Mouse (Mus musculus): ENCODE data around the gene Wnt7b. TPM values are rescaled to one million over a fixed set of nuclear protein-coding genes. Genes with fewer than 3 reads are reported as not detected.

Wnt7b gene
- total RNA-seq, 2 experiments from 2014 or later, result 0.18 to 0.27 TPM

DNA sequence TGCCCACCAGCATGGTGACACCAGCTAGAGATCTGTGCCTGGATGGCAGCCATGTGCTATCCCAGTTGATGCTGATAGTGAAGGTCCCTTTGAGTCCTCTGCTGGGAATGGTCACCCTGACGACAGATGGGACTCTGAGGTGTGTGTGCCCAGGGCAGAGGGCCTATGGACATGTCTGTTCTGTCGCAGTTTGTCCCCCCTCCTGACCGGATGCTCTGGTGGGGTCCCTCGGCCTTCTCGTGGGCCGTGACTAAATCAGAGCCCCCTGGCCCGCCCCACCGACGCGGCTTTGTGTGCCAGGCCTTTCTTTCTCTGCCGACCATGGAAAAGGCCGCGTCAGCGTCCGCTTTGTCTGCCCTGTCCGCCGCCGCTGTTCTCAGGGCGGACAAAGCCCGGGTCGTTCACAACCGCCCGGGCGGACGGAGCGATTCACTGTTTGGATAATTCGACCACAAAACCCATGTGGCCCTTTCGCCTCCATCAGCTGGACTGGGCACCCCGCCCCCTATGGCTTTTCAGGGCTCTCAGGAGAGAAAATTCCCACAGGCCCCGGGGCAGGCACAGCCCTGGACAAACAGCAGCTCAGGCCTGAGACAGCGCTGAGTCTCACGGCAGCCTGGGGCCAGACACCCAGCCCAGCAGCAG, 74.8 kb downstream of the Wnt7b start:
- no peak for DNase-seq

DNA sequence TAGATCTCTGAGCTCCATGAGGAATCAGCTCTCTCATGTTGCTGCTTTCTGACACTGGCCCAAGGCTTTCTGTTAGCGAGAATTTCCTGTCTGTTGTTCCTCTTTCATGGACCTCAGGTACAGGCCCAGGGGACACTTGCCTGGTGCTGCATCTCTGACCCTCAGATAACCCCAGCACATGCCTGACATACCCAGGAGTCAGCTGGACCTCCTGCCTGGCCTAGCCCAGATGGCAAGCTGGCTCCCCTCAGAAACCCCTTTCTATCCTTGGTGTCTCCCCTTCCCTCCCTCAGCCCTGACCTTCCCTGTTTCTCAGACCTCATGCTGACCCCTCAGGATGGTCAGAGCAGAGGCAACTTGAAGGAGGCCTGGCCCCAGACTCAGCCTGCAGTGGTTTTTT, 75.6 kb downstream of the Wnt7b start:
- no peak for DNase-seq

DNA sequence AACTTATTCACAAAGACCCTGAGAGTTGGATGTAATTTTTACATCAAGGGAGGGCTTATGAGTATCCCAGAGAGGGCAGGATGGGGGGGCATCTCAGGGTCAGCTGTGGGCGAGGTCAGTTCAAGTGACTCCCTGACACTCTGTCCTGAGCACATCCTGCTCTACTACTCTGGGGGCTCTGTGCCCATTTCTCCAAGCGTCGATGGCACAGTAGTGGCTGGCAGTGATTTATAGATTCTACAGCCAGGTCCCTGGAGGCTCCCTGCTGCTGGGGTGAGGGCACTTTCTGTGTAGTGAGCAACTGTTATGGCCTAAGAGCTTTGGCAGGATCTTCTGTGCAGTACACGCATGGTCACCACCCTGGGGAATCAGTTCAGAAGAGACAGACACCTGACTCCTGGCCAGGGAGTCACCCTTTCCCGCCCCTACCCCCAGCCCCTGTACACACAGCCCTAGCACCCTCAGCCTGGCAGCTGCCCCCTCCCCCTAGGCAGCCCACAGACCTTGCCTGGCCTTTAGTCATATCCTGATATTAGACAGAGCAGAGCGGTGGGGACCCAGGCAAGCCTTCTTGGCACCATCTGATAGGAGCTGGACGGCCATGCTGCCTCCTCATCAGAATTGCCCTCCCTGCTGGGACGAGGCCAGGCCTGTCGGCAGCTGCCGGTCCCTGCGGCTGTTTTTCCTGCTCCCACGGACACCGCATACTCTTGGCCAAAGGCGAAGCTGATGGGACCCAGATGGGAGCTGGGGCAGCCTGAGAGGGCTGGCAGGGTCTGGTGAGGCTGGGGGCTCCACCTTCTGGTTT, 77.0 kb downstream of the Wnt7b start:
- peak; percentile 80 for DNase-seq

DNA sequence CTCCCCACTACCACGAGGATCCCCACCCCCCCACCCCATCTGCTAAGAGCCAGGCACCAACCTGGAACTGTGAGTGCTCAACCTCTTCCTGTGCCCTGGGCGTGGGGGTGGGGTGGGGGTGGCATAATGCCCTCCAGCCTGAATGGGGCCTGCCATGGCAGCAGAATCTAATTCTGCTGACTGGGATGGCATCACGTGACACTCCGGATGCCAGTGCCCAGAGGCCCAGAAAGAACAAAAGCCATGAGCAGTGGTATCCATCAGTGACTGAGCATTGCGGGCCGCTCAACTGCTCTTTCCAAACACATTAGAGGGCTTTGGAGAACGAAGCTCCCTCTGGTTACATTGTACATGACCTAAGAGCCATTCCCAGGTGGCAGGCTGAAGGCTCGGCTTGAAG, 79.1 kb downstream of the Wnt7b start, which contains the start of gene 7530416G11Rik:
Gene 7530416G11Rik (minus strand): TSS at position 101 of the 400 bp plus-strand sequence.
- DNase-seq, result no peak

DNA sequence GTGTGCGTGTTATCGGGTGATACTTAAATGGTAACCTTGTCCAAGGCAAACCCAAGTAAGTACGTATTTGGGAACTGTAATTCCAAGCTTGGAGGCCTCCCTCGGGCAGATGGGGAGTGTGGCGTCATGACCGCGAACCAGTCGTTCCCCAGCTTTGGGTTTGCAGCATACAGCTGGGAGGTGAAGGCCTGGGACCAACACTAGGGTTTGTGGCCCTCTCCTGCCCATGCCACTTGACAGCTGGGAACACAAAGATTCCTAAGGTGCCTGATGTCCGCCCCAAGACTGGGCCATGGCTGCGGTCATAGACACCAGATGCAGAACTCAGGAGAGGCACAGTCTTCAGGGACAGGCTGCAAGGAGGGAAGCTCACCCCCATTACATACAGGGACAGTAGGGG, 82.0 kb downstream of the Wnt7b start:
- no peak for DNase-seq

DNA sequence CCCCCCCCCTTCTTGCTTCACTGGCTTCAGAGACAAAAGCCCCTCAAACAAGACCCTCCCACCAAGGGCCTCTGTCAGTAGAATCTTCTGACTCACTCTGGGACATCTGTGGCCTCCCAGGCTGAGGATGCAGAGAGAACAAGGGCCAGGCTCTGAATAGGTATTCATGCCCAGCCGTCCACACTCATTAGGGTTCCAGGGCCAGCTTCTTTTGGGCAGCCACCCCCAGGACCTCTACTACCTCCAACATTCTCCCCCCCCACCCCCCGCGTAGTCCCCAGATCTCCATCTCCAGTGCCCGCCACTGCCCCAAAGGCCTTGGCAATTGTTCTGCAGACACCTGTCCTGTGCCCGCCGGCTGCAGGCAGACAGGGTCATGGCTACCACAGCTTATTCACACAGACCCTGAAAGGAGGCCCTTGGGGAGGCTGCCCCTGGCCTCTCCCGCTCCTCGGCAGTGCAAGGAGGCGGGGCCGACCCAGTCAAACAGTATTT, 84.2 kb downstream of the Wnt7b start:
- DNase-seq, result no peak

DNA sequence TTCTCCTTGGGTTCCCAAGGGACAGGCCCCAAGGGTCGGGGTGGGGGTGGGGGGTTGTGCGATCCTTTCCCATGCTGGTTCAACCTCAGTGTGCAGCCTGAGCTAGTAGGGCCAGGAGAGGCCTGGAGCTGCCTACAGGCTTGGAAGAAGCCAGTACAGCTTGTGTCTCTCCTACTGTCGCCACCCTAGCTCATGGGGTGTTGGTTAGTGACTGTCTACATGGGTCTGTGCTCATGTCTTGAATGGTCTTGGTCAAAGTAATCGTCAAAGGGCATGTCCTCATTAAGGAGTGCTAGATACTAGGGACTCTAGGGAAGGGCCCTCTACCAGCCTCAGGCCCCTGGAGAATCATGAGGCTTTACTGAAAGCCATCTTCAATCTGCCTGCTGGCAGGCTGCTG, 84.7 kb downstream of the Wnt7b start:
- DNase-seq, result no peak

DNA sequence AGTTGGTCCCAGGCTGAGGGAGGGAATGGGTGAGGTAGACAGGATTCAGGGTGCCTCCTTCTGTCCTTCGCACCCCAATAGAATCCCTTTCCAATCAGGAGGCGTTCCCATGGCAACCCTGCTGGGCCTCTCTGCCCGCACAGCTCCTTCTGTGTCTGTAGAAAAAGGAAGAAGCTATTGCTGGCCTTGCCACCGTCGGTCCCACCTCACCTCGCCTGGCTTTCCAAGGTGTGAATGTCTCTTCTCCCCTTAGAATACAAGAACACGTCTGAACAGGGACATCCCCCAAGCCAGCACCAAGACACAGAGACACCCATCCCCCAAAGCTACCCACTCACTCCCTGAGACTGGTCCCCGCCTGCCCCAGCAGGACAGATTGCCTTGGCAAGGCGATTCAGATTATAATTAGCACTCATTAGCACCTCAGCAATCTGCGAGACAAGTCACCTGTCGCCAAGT, 88.1 kb downstream of the Wnt7b start:
- no peak for DNase-seq

DNA sequence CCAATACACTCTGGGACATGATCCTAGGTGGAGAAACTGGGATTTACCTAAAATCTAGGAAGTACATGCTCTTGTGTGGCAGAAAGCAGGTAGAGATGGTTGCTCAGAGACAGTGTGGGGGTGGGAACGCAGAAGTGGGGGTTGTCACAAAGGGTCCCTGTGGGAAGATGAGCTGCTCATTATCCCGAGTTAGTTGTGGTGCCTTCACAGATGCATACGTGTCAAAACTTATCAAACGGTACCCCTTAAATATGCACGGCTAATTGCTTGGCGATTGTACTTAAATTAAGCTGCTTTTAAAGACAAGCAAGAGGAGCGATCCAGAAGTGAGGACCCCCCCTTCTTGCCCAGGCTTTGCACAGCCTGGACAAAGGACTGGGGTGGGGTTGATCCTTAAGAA, 92.5 kb downstream of the Wnt7b start:
- DNase-seq, result no peak

DNA sequence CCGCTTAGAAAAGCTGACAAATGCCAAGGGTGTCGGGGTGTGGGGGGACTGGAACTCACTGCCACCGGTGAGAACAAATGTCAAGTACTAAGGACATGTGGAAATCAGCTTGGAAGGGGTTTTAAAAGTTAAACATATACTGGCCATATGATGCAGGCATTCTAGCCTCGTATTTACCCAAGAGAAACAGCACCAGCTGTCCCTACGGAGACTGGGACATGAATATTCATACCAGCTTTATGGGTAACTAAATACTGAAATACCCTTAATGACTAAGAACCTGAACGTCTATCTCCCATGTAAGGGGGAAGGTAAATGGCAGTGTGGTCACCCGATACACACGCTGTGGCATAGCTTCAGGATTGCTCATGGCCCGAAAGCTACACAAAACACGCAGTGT, 93.4 kb downstream of the Wnt7b start:
- no peak for DNase-seq

Other genes with a start within 250 kb of the Wnt7b start
- 100 to 1,000 TPM; 107 to 110 TPM for gene Atxn10, start 246.2 kb downstream of the Wnt7b start, total RNA-seq (2021)
- not detected for gene 7530416G11Rik, start 79.2 kb downstream of the Wnt7b start, total RNA-seq (2021)
- 100 to 1,000 TPM in 1 of 2 experiments, 10 to 100 TPM in 1; 95.3 to 120 TPM for gene Ppara, start 152.5 kb upstream of the Wnt7b start, total RNA-seq (2021)
- 10 to 100 TPM; 20.7 to 25.4 TPM for gene Cdpf1, start 229.2 kb upstream of the Wnt7b start, total RNA-seq (2021)
- under 1 TPM; 0.15 to 0.45 TPM for gene Pkdrej, start 239.3 kb upstream of the Wnt7b start, total RNA-seq (2021)
- gene Ttc38, start 249.8 kb upstream of the Wnt7b start, total RNA-seq (2021), result 10 to 100 TPM; 20.7 to 25.4 TPM